Mouse (Mus musculus) myocyte (in vitro differentiated cells): ENCODE data around the gene Cstad.

ENCODE experiments used
- CEBPB ChIP-seq: IDR thresholded peaks from 2 replicates; pipeline ENCODE4 v1.6.1; 2011; ENCODE audit warnings: mild to moderate bottlenecking, moderate library complexity; ENCODE audit not compliant: poor library complexity, insufficient read depth, severe bottlenecking
- E2F4 ChIP-seq: IDR thresholded peaks from one replicate; pipeline ENCODE4 v1.6.1; 2011; ENCODE audit warnings: mild to moderate bottlenecking, control low read depth, moderate library complexity; ENCODE audit not compliant: insufficient read depth
- MAX ChIP-seq: IDR thresholded peaks from one replicate; pipeline ENCODE4 v1.6.1; 2011; ENCODE audit warnings: low read depth, mild to moderate bottlenecking, control low read depth
- MYOD1 ChIP-seq, 3 experiments: IDR thresholded peaks; one replicate each; pipeline ENCODE4 v1.6.1; 2011; ENCODE audit warnings: control low read depth in 2 of 3, low read depth in 2 of 3, mild to moderate bottlenecking in 2 of 3, moderate library complexity in 1 of 3; ENCODE audit not compliant: insufficient read length in 2 of 3, control insufficient read depth in 1 of 3
- POLR2A ChIP-seq: IDR thresholded peaks from one replicate; pipeline ENCODE4 v1.6.1; 2011; ENCODE audit warnings: low read depth, mild to moderate bottlenecking, control low read depth, moderate library complexity; ENCODE audit not compliant: insufficient read length
- POLR2AphosphoS2 ChIP-seq: IDR thresholded peaks from one replicate; pipeline ENCODE4 v1.6.1; 2011; ENCODE audit warnings: low read depth, control low read depth; ENCODE audit not compliant: insufficient read length
- TCF12 ChIP-seq: IDR thresholded peaks from one replicate; pipeline ENCODE4 v1.6.1; 2011; ENCODE audit warnings: mild to moderate bottlenecking, control low read depth; ENCODE audit not compliant: poor library complexity, insufficient read depth, severe bottlenecking
- USF1 ChIP-seq: IDR thresholded peaks from one replicate; pipeline ENCODE4 v1.6.1; 2011; ENCODE audit warnings: low read depth, mild to moderate bottlenecking, control low read depth, moderate library complexity

DNA sequence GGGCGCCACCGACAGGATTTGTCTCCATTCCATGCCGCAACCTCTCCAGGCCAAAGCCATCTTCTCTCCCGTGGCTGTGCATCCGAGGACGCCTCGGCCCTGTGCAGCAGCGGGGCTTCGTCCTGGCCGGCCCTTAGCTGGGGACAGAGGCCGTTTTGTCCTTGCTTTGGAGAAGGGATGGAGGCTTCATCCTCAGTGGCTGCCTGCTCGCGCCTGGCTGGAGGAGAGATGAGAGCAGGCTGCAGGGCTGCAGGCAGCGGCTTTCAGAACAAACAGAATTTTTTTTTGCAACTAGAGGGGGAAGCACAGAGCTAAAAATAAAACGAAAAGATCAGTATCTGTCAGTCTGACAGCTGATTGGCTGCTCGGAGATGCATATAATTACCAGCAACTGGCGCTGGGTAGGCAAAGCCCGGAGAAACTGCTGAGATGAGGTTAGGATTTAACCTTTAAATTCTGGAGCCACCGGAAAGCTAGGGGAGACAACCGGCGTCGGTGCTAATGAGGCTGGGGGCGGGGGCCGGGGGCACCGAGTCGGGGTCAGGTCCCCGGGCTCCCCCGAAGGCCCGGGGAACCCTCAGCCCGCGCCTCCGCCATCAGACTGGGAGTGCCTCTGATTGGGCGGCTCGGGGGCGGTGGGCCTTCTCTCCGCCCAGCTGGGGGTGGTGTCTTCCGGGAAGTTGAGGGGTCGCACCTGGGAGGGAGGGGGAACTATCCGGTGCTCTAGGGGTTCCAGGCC, at the start of gene Cstad:
- no peak for TF ChIP-seq POLR2A
- TF ChIP-seq E2F4 = no peak
- no peak for TF ChIP-seq USF1
- TF ChIP-seq CEBPB = no peak
- no peak for TF ChIP-seq POLR2AphosphoS2
- TF ChIP-seq TCF12 = no peak
- no peak for TF ChIP-seq MAX
- TF ChIP-seq MYOD1 (IDR thresholded peaks at IDR 0.05; ENCODE audit: control insufficient read depth in 1 of 3, insufficient read length in 2 of 3, low read depth in 2 of 3) = no peak
